Mouse (Mus musculus): Measurements from ENCODE around the gene Sltm. TPM values are rescaled to one million over a fixed set of nuclear protein-coding genes. Genes with fewer than 3 reads are reported as not detected.

Sltm gene
- polyA plus RNA-seq, 1 experiment from 2014 or later, result 44.1 TPM

GRCm38 (mm10) chr9:70611026-70611673, 68.6 kb downstream of the Sltm start:
- H3K9ac ChIP-seq (ENCODE audit: low read depth, low read length), result no peak overlapping the region
- H3K4me1 ChIP-seq (ENCODE audit: control insufficient read depth, insufficient read depth, low read length), result no peaks in the 10 kb centered on the region
- 0 out of 2 replicates have a peak, but pooled peaks cover 2% of the 10 kb centered on the region for H3K36me3 ChIP-seq (ENCODE audit: control insufficient read depth, insufficient read depth, low read length)
- no peak overlapping the region for H3K27ac ChIP-seq (ENCODE audit: low read length)
- no peaks in the 10 kb centered on the region for H3K9me3 ChIP-seq (ENCODE audit: control insufficient read depth, low read length)
- H3K4me2 ChIP-seq (ENCODE audit: low read depth, low read length), result no peak overlapping the region
- no peak for ATAC-seq
- H3K27me3 ChIP-seq (replicated peaks; ENCODE audit: control insufficient read depth, insufficient read depth, low read length), result no peaks in the 10 kb centered on the region
- no peak overlapping the region for H3K4me3 ChIP-seq (ENCODE audit: low read length)
- WGBS, result 59% methylated on average over 3 of the region's 3 CpGs

- WGBS, result 94% methylated on average over 2 of the region's 2 CpGs
- Histone ChIP-seq H3K4me2 (ENCODE audit: low read depth, low read length) (no peak overlapping the region), H3K9ac (ENCODE audit: low read depth, low read length) (no peak overlapping the region), H3K9me3 (ENCODE audit: control insufficient read depth, low read length) (no peaks in the 10 kb centered on the region), H3K27me3 (replicated peaks; ENCODE audit: control insufficient read depth, insufficient read depth, low read length) (no peaks in the 10 kb centered on the region), H3K4me3 (ENCODE audit: low read length) (no peak overlapping the region), H3K27ac (ENCODE audit: low read length) (no peak overlapping the region), H3K36me3 (ENCODE audit: control insufficient read depth, insufficient read depth, low read length) (no peaks in the 10 kb centered on the region), H3K4me1 (ENCODE audit: control insufficient read depth, insufficient read depth, low read length) (no peaks in the 10 kb centered on the region)
- ATAC-seq, result no peak
These were observed 87.2 kb downstream of the Sltm start for GRCm38 (mm10) chr9:70629711-70630110.

- H3K27ac ChIP-seq (ENCODE audit: low read length), result no peak overlapping the region
These were observed 89.1 kb downstream of the Sltm start for GRCm38 (mm10) chr9:70631665-70632064.

GRCm38 (mm10) chr9:70636748-70637147, 94.2 kb downstream of the Sltm start:
- H3K36me3 ChIP-seq (ENCODE audit: control insufficient read depth, insufficient read depth, low read length), result no peaks in the 10 kb centered on the region
- no peaks in the 10 kb centered on the region for H3K4me1 ChIP-seq (ENCODE audit: control insufficient read depth, insufficient read depth, low read length)
- ATAC-seq, result no peak
- no peak overlapping the region for H3K27ac ChIP-seq (ENCODE audit: low read length)
- no peaks in the 10 kb centered on the region for H3K27me3 ChIP-seq (replicated peaks; ENCODE audit: control insufficient read depth, insufficient read depth, low read length)
- H3K4me2 ChIP-seq (ENCODE audit: low read depth, low read length), result no peak overlapping the region
- 71% methylated on average over 2 of the region's 2 CpGs for WGBS
- H3K9me3 ChIP-seq (ENCODE audit: control insufficient read depth, low read length), result no peaks in the 10 kb centered on the region
- no peak overlapping the region for H3K4me3 ChIP-seq (ENCODE audit: low read length)
- H3K9ac ChIP-seq (ENCODE audit: low read depth, low read length), result no peak overlapping the region

More at GRCm38 (mm10) chr9:70631665-70632064, 89.1 kb downstream of the Sltm start:
- Histone ChIP-seq H3K9me3 (ENCODE audit: control insufficient read depth, low read length) (no peaks in the 10 kb centered on the region), H3K4me3 (ENCODE audit: low read length) (no peak overlapping the region), H3K4me2 (ENCODE audit: low read depth, low read length) (no peak overlapping the region), H3K4me1 (ENCODE audit: control insufficient read depth, insufficient read depth, low read length) (no peaks in the 10 kb centered on the region), H3K27me3 (replicated peaks; ENCODE audit: control insufficient read depth, insufficient read depth, low read length) (no peaks in the 10 kb centered on the region), H3K9ac (ENCODE audit: low read depth, low read length) (no peak overlapping the region), H3K36me3 (ENCODE audit: control insufficient read depth, insufficient read depth, low read length) (no peaks in the 10 kb centered on the region)
- no peak for ATAC-seq
- WGBS, result 32% methylated on average over 5 of the region's 5 CpGs

Other genes starting within 250 kb of the Sltm start
- 146 and 168 TPM in 2 replicates for gene Ccnb2, start 121.2 kb upstream of the Sltm start, polyA plus RNA-seq (2015; fragmentation: Nextera tagmentation; extraction: Ambion mirVana)
- gene Rnf111, start 39.0 kb upstream of the Sltm start, polyA plus RNA-seq (2015; fragmentation: Nextera tagmentation; extraction: Ambion mirVana), result 17.7 and 18.9 TPM in 2 replicates
- gene Gm10642, start 113.5 kb downstream of the Sltm start, polyA plus RNA-seq (2015; fragmentation: Nextera tagmentation; extraction: Ambion mirVana), result 0.17 and 0.56 TPM in 2 replicates
- gene Mindy2, start 114.4 kb downstream of the Sltm start, polyA plus RNA-seq (2015; fragmentation: Nextera tagmentation; extraction: Ambion mirVana), result 6.2 and 7.5 TPM in 2 replicates
- gene Adam10, start 136.2 kb downstream of the Sltm start, polyA plus RNA-seq (2015; fragmentation: Nextera tagmentation; extraction: Ambion mirVana), result 53.4 and 54.9 TPM in 2 replicates